16 mouse cellular contexts compared by ENCODE assay signal in the genomic region with DNA sequence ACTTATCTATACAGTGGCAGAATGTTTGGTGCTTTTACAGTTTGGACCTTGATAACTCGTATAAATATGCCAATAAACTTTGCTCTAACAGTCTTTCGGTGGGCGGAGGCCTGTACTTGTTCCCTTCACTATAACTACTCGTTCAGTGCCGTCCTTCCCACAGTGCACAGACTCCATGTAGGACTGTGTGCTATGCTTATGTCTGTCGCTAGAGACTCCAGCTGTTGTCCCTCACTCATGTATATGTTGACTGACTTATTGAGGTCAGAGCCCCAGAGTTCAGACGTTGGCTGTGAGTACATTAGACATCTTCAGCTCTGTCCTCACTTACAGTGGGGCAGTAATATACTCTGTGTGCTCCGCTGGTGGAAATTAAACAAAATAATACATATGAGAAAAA.
"Had no signal": no experiment of that assay in that cellular context is flagged by ENCODE, and none has a peak within 500 bp of the region (broad histone marks: within the 10 kb centered on the region; RNA-seq: fewer than 3 reads in every experiment).

No protein-coding gene starts in this region.

- H3K9ac ChIP-seq: hindbrain, embryonic 14.5 days; intestine, embryonic 15.5 days; liver, embryonic 12.5 days; lung, embryonic 15.5 days; neural tube, embryonic 15.5 days had no signal

- H3K27ac ChIP-seq: hindbrain, embryonic 14.5 days; intestine, embryonic 15.5 days; limb, embryonic 10.5 days; liver, embryonic 12.5 days; lung, embryonic 15.5 days; midbrain, embryonic 10.5 days; neural tube, embryonic 15.5 days had no signal

- ATAC-seq: intestine, embryonic 15.5 days; liver, embryonic 12.5 days had no signal

- H3K9me3 ChIP-seq: intestine, embryonic 15.5 days; limb, embryonic 10.5 days; liver, embryonic 12.5 days; lung, embryonic 15.5 days; midbrain, embryonic 10.5 days; neural tube, embryonic 15.5 days had no signal

- H3K4me3 ChIP-seq: intestine, embryonic 15.5 days; limb, embryonic 10.5 days; liver, embryonic 12.5 days; lung, embryonic 15.5 days; midbrain, embryonic 10.5 days; myocyte; neural tube, embryonic 15.5 days had no signal

- H3K27me3 ChIP-seq: intestine, embryonic 15.5 days; liver, embryonic 12.5 days; lung, embryonic 15.5 days; neural tube, embryonic 15.5 days had no signal

- H3K36me3 ChIP-seq: intestine, embryonic 15.5 days; limb, embryonic 10.5 days; liver, embryonic 12.5 days; lung, embryonic 15.5 days; midbrain, embryonic 10.5 days; neural tube, embryonic 15.5 days had no signal

- H3K4me1 ChIP-seq: intestine, embryonic 15.5 days; limb, embryonic 10.5 days; lung, embryonic 15.5 days; midbrain, embryonic 10.5 days had no signal

- H3K4me2 ChIP-seq: hindbrain, embryonic 14.5 days; intestine, embryonic 15.5 days; liver, embryonic 12.5 days; lung, embryonic 15.5 days; neural tube, embryonic 15.5 days had no signal

- DNase-seq: kidney, postnatal 10 days; layer of hippocampus, adult 9-11 months; lung, postnatal 36 days; midbrain, embryonic 14.5 days; right cerebral cortex, postnatal 4 days; spleen, adult 18-20 months; thymus, adult 18-20 months; thymus, postnatal 14 days had no signal
